Mouse (Mus musculus) forebrain, embryonic 13.5 days (tissue): Measurements from ENCODE around the gene Tmem82. TPM values are rescaled to one million over a fixed set of nuclear protein-coding genes. Genes with fewer than 3 reads are reported as not detected.

Source experiments
- ATAC-seq: fragments of 200-750 bp; cut with Nextera tagmentation; 2 replicates; pipeline ENCODE4 v1.8.0; 2017
- H3K27ac ChIP-seq: fragments of 300-500 bp; sonication (generic); 2 replicates; pipeline ENCODE4 v1.5.1; 2015; ENCODE audit warnings: inconsistent platforms, mild to moderate bottlenecking, moderate library complexity
- H3K27me3 ChIP-seq: fragments of 300-500 bp; sonication (generic); 2 replicates; pipeline ENCODE4 v1.6.1; 2015; ENCODE audit warnings: mild to moderate bottlenecking, inconsistent platforms
- H3K36me3 ChIP-seq: fragments of 300-500 bp; sonication (generic); 2 replicates; pipeline ENCODE4 v1.6.1; 2015; ENCODE audit warnings: mild to moderate bottlenecking, inconsistent platforms; ENCODE audit not compliant: poor library complexity, severe bottlenecking
- H3K4me1 ChIP-seq: fragments of 300-500 bp; sonication (generic); 2 replicates; pipeline ENCODE4 v1.6.1; 2015; ENCODE audit warnings: inconsistent platforms
- H3K4me2 ChIP-seq: fragments of 300-500 bp; sonication (generic); 2 replicates; pipeline ENCODE4 v1.6.1; 2015; ENCODE audit warnings: inconsistent platforms, mild to moderate bottlenecking, moderate library complexity
- H3K4me3 ChIP-seq: fragments of 300-500 bp; sonication (generic); 2 replicates; pipeline ENCODE4 v1.5.1; 2015; ENCODE audit warnings: mild to moderate bottlenecking, inconsistent platforms
- H3K9ac ChIP-seq: fragments of 300-500 bp; sonication (generic); 2 replicates; pipeline ENCODE4 v1.6.1; 2015; ENCODE audit warnings: mild to moderate bottlenecking, inconsistent platforms
- H3K9me3 ChIP-seq: fragments of 300-500 bp; sonication (generic); replicated peaks from 2 replicates; pipeline ENCODE4 v1.6.1; 2016; ENCODE audit warnings: inconsistent platforms
- WGBS: fragments of 180-500 bp; shearing (Covaris S2); methylation state at CpG from one replicate; pipeline ENCODE4 v1.1.7; 2015; 5-methylcytosine and 5-hydroxymethylcytosine counted together
- polyA plus RNA-seq: library from polyadenylated mRNA; unstranded; fragments of >200 nt; fragmentation: Nextera tagmentation; extraction: Ambion mirVana; gene quantifications from 2 replicates; pipeline ENCODE4 v1.2.1, GENCODE M21; 2015

Gene Tmem82
- polyA plus RNA-seq, 1 experiment from 2014 or later: 0.17 TPM

DNA sequence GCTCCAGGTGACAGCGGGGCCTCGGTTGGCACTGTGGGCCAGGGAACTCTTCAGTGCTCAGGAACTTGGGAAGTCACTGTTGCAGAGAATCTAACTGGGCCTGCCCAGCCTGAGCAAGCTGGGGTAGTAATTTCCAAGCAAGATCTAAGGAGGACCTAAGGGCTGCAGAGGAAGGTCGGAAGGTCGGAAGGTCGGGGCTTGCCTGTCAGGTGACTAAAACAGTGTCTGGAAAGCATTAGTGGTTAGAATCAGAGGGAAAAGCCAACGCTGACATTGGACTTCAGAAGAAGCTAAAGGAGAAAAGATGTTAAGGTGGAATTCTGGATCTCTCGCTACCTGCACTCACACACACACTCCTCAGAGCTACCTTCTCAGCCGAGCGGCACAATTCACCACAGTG, 17.6 kb upstream of the Tmem82 start:
- WGBS: 88% methylated on average over 9 of the region's 9 CpGs
- no peaks in the 10 kb centered on the region for H3K4me1 ChIP-seq
- H3K9ac ChIP-seq: no peak overlapping the region
- H3K4me2 ChIP-seq: no peak overlapping the region
- no peak for ATAC-seq
- H3K4me3 ChIP-seq: no peak overlapping the region
- H3K27me3 ChIP-seq: no peaks in the 10 kb centered on the region
- no peaks in the 10 kb centered on the region for H3K9me3 ChIP-seq
- no peak overlapping the region for H3K27ac ChIP-seq
- H3K36me3 ChIP-seq: peaks cover 92% of the 10 kb centered on the region

DNA sequence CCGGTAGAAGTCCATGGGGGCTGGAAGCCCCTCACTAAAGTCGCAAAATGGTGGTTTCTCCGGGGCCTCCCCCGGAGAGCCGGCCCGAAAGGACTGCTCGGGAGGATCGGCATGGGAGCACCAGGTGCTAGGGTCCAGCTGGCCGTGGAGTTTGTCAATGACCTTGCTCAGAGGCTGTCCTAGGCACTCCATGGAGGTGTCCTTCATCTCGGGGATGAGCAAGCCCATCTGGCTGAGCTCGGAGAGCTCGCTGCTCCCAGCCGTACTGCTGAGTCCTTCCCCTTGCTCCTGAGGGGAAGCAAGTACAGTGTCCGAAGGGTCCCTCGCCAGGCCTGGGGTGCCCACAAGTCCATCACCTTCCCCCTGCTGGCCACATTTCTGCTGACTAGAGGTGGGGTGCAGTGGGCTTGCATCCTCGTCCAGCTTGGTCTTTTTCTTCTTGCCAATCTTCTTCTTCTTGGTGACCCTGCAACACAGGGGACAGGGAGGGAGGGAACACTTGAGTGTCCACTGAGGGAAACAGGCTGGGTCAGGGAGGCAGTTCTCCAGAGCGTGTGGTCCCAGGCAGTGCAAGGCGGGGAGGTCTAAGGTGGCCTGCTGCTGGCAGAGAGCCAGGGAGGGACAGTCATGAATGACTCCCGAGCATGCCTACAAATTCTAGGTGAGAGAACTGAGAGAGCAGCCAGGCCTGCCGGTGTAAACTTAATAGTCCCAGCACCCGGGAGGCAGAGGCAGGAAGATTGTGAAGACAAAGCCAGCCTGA, 13.9 kb upstream of the Tmem82 start:
- Histone ChIP-seq H3K9ac (no peak overlapping the region), H3K27me3 (no peaks in the 10 kb centered on the region), H3K4me1 (no peaks in the 10 kb centered on the region), H3K4me2 (no peak overlapping the region), H3K9me3 (no peaks in the 10 kb centered on the region), H3K4me3 (no peak overlapping the region), H3K27ac (no peak overlapping the region), H3K36me3 (peaks cover 98% of the 10 kb centered on the region)
- 97% methylated on average over 21 of the region's 21 CpGs for WGBS
- no peak for ATAC-seq

DNA sequence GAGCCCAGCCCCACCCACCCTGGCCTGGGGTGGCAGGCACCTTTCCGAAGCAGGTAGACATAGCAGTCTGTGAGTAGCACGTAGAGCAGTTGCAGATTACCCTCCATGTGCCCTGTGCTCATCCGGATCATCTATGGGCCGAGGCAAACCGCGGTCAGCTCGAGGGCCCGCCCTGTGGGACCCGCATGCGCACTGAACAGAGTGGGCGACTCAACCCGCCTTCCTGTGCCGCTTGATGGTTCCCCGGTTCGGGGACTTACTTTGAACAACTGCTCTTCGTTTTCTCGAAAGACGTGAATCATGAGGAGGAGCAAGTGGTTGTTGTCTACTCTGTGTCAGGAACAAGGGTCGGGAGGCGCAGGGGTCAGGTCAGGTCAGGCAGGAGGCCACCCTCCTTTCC, 12.8 kb upstream of the Tmem82 start:
- Histone ChIP-seq H3K4me2 (no peak overlapping the region), H3K9ac (no peak overlapping the region), H3K27ac (no peak overlapping the region), H3K9me3 (no peaks in the 10 kb centered on the region), H3K27me3 (no peaks in the 10 kb centered on the region), H3K4me1 (no peaks in the 10 kb centered on the region), H3K4me3 (no peak overlapping the region), H3K36me3 (peaks cover 95% of the 10 kb centered on the region)
- 97% methylated on average over 20 of the region's 20 CpGs for WGBS
- ATAC-seq: no peak

DNA sequence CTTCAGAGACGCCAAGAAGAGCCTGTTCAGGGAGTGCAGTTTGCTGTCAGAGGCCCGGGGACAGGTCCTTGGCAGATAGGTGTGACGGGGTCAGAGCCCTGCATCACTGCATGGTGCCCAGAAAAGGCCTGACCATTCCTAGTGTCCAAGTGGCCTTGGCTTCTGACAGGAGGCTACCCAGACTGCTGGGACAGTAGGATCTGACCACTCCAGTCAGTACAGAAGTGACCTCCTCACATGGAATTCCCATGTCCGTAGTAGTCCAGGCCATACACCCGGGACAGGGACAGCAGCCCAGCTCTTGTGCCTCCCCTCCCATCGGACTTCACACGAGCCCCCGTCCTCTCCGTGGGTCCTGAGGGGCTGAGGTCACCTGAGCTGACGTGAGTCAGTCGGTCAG, 11.6 kb upstream of the Tmem82 start:
- H3K4me2 ChIP-seq: no peak overlapping the region
- H3K9ac ChIP-seq: no peak overlapping the region
- no peaks in the 10 kb centered on the region for H3K27me3 ChIP-seq
- no peak overlapping the region for H3K4me3 ChIP-seq
- H3K36me3 ChIP-seq: peaks cover 94% of the 10 kb centered on the region
- no peaks in the 10 kb centered on the region for H3K9me3 ChIP-seq
- 93% methylated on average over 11 of the region's 11 CpGs for WGBS
- H3K4me1 ChIP-seq: no peaks in the 10 kb centered on the region
- H3K27ac ChIP-seq: no peak overlapping the region
- ATAC-seq: no peak

DNA sequence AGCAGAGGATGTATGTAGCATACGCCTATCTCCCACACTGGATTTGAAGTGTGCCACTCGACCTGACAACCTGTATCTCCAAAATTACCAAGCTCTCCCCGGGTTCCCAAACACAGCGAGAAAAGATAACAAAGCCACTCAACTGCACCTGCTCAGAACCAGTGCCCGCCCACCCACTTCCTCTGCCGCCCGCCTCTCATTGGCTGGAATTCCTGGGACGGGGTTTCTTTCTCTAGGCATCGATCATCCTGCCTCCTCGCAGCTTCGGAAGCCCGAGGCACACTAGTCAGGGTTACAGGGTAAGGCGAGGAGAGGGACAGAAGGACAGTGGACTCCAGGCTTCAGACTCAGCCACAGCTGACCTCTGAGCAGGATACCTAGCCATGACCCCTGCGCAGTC, 10.2 kb upstream of the Tmem82 start:
- ATAC-seq: no peak
- H3K4me2 ChIP-seq: no peak overlapping the region
- H3K27ac ChIP-seq: no peak overlapping the region
- H3K27me3 ChIP-seq: no peaks in the 10 kb centered on the region
- peaks cover 90% of the 10 kb centered on the region for H3K36me3 ChIP-seq
- H3K4me3 ChIP-seq: no peak overlapping the region
- no peaks in the 10 kb centered on the region for H3K9me3 ChIP-seq
- no peaks in the 10 kb centered on the region for H3K4me1 ChIP-seq
- WGBS: 83% methylated on average over 14 of the region's 14 CpGs
- no peak overlapping the region for H3K9ac ChIP-seq

DNA sequence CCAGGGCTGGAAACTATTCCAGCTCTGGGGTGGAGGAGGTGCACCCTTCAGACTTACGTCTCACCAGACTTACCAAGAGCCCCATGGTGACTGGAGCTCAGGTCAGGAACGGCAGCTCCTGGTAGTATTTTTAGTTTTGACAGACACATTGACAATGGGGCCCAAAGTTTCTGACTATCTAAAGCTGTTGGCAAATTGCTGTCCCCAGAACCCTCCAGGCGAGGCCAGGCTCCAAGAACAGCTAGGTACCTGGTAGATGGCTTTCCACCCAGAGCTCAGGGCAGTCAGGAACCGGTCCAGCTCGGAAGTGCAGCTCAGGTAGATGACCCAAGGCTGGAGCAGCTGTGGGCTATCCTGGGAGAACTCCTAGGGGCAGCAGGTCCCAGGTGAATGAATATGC, 9.1 kb upstream of the Tmem82 start:
- H3K36me3 ChIP-seq: peaks cover 78% of the 10 kb centered on the region
- H3K4me1 ChIP-seq: no peaks in the 10 kb centered on the region
- no peaks in the 10 kb centered on the region for H3K27me3 ChIP-seq
- no peak overlapping the region for H3K9ac ChIP-seq
- H3K27ac ChIP-seq: no peak overlapping the region
- no peak for ATAC-seq
- H3K4me2 ChIP-seq: no peak overlapping the region
- WGBS: 90% methylated on average over 5 of the region's 5 CpGs
- H3K9me3 ChIP-seq: no peaks in the 10 kb centered on the region
- no peak overlapping the region for H3K4me3 ChIP-seq

DNA sequence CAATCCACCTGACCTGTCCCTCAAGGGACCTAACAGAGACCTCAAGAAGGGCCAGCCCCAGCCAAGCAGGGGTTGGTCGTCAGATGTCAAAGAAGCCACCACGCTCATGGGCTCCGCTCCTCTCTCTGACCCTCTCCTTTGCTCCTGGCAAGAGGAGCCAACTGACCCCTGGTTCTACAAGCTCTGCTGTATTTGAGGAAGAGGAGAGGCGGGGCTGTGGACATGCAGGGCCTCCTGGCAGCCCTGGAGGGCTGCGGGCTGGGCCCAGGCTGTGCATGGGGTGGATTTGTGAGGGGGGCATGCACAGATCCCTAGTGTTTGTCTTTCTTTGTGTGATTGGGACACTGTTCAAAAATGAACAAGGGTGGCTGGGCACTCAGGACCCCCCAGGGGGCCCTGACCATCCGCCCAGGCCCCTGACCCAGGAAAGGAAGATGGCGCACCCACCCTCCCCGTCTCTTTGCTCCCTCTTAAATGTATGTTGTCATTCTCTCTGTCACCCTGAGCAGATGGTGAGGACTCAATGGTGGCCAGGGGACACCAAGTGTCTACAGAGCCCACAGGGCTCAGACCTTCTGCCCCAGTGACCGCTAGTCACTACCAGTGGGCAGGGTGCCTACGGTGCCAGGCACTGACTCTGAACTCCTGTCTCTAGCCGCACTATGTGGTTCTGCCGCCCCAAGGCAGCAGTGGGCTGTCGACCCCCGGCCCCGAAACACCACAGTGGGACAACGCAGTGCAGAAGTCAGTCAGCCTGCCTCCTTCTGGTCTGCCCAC, 7.5 kb upstream of the Tmem82 start:
- no peak overlapping the region for H3K4me3 ChIP-seq
- no peaks in the 10 kb centered on the region for H3K27me3 ChIP-seq
- no peak overlapping the region for H3K4me2 ChIP-seq
- ATAC-seq: no peak
- H3K9ac ChIP-seq: no peak overlapping the region
- no peaks in the 10 kb centered on the region for H3K9me3 ChIP-seq
- H3K4me1 ChIP-seq: no peaks in the 10 kb centered on the region
- 91% methylated on average over 16 of the region's 16 CpGs for WGBS
- H3K27ac ChIP-seq: no peak overlapping the region
- peaks cover 63% of the 10 kb centered on the region for H3K36me3 ChIP-seq

DNA sequence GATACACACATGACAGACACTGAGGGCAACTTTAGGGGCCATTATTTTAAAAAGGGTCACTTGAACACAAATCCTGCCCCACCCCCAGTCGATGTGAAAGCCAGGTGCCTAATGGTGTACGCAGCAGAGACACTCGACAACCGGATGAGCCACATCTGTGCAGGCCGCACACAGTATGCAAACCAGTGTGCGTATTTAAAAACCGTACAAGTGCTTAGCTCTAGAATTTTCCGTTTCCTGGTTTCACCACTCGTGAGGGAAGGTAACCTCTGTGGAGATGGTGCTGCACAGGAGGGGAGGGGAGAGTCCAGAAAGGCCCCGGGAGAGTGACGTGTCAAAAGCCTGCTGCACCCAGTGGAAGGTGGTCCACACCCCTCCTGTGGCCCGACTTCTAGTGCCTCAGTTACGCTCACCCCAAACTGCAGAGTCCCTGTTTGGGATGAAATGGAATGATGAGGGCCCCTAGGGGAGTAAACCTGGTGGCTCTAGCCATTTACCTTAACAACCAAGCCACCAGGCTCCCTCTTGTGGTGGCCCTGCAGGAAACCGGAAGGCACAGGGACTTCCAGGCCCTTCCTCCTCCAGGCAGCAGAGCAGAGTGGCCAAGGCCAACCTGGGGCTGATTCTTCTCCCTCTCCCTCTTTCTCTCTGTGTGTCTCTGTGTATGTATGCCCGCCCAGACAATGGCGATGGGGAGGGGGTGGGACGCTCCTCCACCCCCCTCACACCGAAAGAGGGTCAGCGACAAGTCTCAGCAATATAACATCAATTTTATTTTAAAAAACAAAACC, 6.7 kb upstream of the Tmem82 start:
- WGBS: 76% methylated on average over 19 of the region's 19 CpGs
- no peaks in the 10 kb centered on the region for H3K9me3 ChIP-seq
- no peak overlapping the region for H3K27ac ChIP-seq
- no peaks in the 10 kb centered on the region for H3K27me3 ChIP-seq
- H3K4me1 ChIP-seq: no peaks in the 10 kb centered on the region
- no peak overlapping the region for H3K4me3 ChIP-seq
- no peak overlapping the region for H3K9ac ChIP-seq
- ATAC-seq: no peak
- peaks cover 55% of the 10 kb centered on the region for H3K36me3 ChIP-seq
- no peak overlapping the region for H3K4me2 ChIP-seq

DNA sequence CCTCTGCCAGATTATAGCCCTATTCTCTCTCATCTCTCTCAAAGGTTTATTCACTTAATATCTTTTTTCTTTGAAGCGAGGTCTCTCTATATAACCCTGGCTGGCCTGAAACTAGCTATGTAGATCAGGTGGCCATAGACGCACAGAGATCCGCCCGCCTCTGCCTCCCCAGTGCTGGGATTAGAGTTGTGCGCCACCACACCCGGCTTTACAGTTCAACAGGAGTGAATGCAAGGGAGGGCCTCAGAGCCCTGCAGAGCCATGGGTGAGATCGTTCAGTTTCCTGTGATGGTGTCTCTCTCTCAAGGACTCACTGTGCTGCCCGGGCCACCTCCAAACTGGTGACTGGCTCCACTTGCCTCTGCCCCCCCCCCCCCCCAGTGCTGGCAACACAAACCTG, 5.7 kb upstream of the Tmem82 start:
- H3K4me1 ChIP-seq: no peaks in the 10 kb centered on the region
- H3K4me2 ChIP-seq: no peak overlapping the region
- no peak overlapping the region for H3K27ac ChIP-seq
- no peak for ATAC-seq
- no peaks in the 10 kb centered on the region for H3K9me3 ChIP-seq
- 90% methylated on average over 8 of the region's 8 CpGs for WGBS
- peaks cover 44% of the 10 kb centered on the region for H3K36me3 ChIP-seq
- H3K9ac ChIP-seq: no peak overlapping the region
- no peaks in the 10 kb centered on the region for H3K27me3 ChIP-seq
- H3K4me3 ChIP-seq: no peak overlapping the region

DNA sequence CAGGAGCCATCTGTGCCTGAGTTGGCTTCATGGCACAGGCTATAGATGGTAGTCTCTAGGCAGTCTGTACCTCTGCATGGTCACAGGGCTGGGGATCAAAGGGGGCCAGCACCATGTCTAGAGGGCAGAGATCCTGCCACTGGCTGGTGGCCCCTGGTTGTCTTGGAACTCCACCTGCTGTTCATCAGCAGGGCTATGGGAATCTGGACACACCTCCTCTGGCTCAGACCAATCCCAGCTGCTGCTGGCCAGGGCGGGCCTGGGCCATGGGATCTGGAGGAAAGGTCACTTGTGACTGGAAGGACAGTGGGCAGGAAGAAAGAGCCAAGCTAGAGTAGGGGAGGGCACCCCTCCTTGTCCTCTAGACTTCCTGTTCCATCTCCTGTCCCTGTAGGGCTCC, 5.2 kb upstream of the Tmem82 start, which contains the start of gene Slc25a34:
Gene Slc25a34, minus strand, starts transcription at position 156 of the 400 bp plus-strand sequence.
- Histone ChIP-seq H3K4me3 (no peak within 1 kb of the TSS), H3K4me1 (no peaks in the 10 kb centered on the region), H3K4me2 (no peak within 1 kb of the TSS), H3K36me3 (peaks cover 40% of the 10 kb centered on the region), H3K9ac (no peak within 1 kb of the TSS), H3K9me3 (no peaks in the 10 kb centered on the region), H3K27ac (no peak within 1 kb of the TSS), H3K27me3 (no peaks in the 10 kb centered on the region)
- no peak; the same call in 1 of the 2 replicates for ATAC-seq
- WGBS: 73% methylated on average over 1 of the region's 1 CpGs

DNA sequence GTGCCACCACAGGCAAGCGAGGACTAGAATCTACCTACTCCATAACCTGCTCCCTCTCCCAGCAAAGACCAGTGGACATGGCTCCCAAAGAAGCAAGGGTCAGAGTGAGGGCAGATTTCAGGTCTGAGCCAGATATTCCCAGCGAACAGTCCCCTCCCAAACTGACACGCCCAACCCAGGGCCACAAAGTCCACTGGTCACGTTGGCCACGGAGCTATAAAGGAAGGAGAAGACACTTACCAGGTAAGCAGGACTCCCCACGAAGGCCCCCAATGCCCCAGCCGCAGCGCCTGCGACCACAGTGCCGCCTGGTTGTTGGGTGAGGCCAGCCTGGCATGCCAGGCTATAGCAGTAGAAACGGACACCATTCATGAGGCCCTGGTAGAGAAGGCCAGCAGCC, 4.6 kb upstream of the Tmem82 start:
- Histone ChIP-seq H3K4me2 (no peak overlapping the region), H3K36me3 (peaks cover 33% of the 10 kb centered on the region), H3K27ac (no peak overlapping the region), H3K27me3 (peaks cover 2% of the 10 kb centered on the region), H3K9me3 (no peaks in the 10 kb centered on the region), H3K4me1 (peaks cover 3% of the 10 kb centered on the region; the same call in 1 of the 2 replicates), H3K4me3 (no peak overlapping the region), H3K9ac (no peak overlapping the region)
- 88% methylated on average over 11 of the region's 11 CpGs for WGBS
- ATAC-seq: no peak

DNA sequence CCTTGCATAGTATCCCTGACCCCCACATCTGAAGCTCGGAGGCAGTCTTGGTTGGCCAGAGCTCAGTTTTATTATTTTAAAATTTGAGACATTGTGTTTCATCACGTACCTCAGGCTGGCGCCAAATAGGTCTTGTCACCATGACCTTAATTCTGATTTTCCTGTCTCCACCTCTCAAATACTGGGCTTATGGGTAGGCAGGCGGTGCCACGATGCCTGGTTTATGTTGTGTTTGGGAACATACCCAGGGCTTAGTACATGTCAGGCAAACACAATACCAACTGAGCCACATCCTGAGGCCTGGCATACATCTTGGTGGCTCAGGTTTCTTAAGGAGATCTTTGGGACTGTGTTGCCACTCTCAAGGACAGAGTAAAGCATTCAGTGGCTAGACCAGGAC, 4.1 kb upstream of the Tmem82 start:
- H3K4me2 ChIP-seq: no peak overlapping the region
- no peak for ATAC-seq

More for the DNA sequence above, 4.1 kb upstream of the Tmem82 start:
- peaks cover 29% of the 10 kb centered on the region for H3K36me3 ChIP-seq
- H3K4me3 ChIP-seq: no peak overlapping the region
- WGBS: 95% methylated on average over 5 of the region's 5 CpGs
- no peak overlapping the region for H3K9ac ChIP-seq
- H3K27ac ChIP-seq: no peak overlapping the region
- peaks cover 7% of the 10 kb centered on the region for H3K4me1 ChIP-seq
- H3K27me3 ChIP-seq: peaks cover 7% of the 10 kb centered on the region
- H3K9me3 ChIP-seq: no peaks in the 10 kb centered on the region
